Mouse (Mus musculus): Measurements from ENCODE around the gene Bfar.
"Not testable (repeated sequence)": the region's sequence is repeated elsewhere in the genome, so short reads cannot be mapped to it uniquely, and the experiment has no call there.

Gene Bfar

DNA sequence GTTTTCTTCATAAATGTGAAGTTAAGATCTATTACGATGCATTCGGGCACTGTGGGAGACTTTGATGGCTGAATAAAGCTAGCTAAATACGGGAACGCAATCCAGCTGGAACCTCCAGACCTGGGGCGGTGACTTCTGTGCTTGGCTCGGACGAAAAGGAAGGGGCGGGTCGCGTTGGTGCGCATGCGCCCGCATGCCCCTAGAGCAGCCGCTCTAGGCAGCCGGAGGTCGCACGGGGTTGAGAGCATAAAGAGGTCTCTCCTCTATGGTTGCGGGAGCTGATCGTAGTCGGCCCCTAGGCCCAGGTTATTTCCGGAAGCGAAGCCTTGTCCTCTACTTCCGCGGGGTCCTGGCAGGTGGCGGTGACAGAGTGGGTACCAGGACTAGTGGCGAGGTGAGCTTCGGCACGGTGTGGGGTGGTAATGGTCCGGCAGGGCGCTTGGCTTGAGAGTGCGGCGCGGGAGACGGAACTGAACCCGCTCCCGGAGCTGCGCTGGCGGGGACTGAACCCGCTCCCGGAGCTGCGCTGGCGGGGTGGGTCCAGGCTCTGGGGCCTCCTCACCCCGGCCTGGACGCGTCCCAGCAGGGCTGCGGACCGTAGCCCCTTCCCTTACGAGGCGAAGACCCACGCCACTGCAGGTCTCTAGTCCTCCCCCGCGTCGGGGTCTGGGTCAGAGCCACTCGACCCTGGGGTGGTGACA, at the start of gene Bfar, which contains the start of gene 3110001I22Rik:
Gene Bfar (plus strand): TSS at position 174 of the 701 bp plus-strand sequence.
Gene 3110001I22Rik (plus strand): TSS at position 245 of the 701 bp plus-strand sequence.
- peak; percentile 98 for DNase-seq (ENCODE audit: low read depth, low spot score)

DNA sequence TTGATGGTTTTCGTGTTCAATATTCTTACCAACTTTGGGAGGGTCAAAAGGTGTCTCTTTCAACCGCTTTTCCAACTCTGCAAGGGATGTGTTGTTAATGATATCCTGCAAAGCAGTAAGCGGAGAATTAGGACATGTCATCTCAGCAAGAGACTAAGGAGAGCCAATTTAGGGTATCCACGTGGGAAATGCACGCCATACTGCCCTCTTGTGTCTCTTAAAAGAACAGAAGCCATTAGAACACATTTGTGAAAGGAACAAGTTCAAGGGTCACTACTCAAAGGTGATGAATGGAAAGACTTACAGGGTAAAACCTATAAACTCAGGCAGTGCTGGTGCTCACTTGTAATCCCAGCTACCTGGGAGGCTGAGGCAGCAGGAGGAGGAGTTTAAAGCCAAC, 43.3 kb upstream of the Bfar start:
- peak; percentile 63 for DNase-seq (ENCODE audit: low read depth, low spot score)

DNA sequence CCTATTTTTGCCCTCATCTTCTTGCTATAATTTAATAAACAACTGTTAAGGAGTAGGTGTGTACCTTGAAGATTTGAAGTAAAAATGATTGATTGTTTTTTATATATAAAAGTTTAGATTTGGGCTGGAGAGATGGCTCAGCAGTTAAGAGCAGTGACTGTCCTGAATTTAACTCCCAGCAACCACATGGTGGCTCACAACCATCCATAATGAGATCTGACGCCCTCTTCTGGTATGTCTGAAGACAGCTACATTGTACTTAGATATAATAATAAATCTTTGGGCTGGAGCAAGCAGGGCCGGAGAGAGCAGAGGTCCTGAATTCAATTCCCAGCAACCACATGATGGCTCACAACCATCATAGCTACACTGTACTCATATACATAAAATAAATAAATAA, 33.5 kb upstream of the Bfar start:
- not testable (repeated sequence) for DNase-seq (ENCODE audit: low read depth, low spot score)

DNA sequence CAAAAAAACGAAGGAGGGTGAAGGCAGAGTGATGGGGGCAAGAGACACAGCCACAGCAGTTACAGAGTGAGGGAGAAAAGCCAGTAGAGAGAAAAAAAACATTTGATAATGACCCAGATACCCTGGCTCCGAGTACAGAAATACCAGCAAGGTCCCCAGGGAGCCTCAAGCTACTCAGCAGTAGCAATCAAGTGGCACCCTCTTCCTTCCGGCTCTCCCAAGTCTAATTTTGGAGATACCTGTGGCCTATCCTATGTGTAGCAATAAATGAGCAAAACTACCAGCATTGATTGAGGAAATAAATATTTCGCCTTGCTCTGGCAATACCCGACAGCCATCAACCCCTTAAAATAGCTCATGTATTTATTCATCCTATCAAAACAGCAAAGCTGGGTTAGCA, 32.1 kb upstream of the Bfar start:
- DNase-seq (ENCODE audit: low read depth, low spot score), result no peak

DNA sequence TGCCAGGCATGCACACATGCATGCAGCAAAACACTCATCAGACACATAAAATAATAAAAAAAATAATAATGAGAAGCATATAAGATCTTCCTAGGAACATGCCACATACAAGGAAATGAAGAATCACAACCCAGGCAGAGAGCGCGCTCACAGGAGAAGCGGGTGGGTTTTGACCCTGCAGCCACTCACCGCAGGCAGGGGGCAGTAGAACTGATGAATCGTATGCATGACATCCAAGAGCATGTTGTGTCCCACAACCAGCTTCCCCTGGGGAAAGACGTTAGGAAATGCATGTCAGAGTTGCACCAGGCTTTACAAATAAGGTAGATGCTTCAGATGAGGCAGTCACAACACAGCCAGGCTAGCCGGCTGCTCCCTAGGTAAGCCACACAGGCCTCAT, 31.6 kb upstream of the Bfar start:
- DNase-seq (ENCODE audit: low read depth, low spot score), result no peak

DNA sequence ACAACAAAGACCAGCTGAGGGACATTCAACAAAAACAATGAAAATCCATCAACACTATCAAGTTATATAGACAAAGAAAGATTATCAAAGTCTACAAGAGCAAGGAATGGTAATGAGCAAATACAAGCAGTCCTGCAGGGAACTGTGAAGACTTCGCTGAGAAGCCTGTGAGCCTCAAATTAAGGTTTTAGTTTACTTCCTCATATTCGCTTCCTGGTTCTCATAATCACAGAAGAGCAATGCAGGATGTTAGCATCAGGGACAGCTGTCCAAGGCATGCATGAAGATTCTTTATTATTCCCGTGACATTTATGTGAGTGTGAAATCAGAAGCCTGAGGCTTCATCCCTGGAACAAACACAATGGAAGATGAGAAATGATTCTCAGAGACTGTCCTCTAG, 27.2 kb upstream of the Bfar start:
- DNase-seq (ENCODE audit: low read depth, low spot score), result no peak

DNA sequence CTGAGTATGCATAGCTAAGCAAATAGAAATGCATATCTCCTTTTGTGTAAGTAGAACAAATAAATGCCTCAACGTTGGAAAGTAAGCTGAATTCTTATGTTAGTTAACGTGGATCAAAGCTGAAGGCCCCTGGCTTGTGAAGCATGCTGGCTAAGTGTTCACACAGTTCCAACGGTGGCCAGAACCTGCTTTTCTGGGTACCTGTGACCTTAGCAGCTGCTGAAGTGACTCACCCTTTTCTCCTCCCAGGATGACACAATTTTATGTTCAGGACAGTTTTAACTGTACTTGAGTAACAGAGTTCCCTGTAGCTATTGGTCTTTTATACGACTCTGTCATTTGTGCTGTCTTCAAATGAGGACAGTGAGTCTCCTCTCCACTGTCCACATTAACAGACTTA, 25.7 kb upstream of the Bfar start:
- no peak for DNase-seq (ENCODE audit: low read depth, low spot score)

DNA sequence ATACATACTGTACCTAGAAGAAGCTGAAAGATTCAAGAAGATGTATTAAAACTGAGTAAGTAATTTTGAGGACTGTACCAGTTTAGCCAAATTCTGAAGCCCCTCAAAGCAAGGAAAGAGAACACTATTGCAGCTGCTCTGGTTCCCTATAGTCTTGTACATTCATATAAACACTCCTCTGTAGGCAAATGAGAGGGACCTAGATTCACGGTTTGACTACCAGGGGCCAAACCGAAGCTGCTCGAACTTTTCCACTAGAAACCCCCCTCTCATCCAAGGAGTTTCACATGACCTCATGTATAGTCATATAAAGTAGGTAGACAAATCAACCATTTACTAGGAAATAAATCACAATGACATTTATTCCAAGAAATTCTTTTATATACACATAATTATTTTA, 12.8 kb upstream of the Bfar start:
- no peak for DNase-seq (ENCODE audit: low read depth, low spot score)

DNA sequence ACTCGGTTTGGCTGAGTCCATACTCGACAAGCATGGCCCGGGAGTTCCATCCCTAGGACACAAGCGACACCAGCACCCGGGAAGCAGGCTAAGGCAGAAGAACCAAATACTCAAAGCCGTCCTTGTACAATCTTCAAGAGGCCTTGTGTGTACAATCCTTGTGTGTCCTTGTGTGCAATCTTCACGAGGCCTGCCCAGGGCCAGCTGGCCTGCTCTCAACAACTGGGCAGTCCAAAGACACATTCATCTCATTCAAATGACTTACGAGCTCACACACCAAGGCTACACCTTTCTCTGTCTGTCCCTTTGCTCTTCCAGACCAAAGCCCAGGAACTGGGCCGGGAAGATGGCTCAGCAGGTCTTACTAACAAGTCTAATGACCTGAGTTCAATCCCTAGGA, 10.9 kb upstream of the Bfar start:
- no peak for DNase-seq (ENCODE audit: low read depth, low spot score)

DNA sequence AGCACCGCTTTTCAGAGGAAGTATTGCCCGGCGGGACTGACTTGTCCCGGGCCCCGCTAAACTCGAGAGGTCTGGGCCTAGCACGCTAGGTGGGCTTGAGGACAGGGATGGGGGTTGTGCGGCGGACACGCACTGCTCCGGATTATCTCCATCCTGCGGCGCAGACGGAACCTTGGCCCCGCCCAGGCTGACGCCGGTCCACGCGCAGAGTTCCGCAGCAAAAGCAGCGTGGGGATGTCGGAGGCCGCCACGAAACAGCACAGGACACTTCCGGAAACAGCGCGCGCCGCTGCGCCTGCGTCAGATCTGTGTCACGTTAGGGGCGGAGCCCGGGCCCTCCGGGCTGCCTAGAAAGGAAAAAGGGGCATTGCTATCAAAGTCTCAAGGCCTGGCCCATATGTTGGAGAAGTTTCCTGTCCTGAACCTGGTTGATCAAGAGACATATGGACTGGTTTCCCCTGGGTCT, 3.7 kb upstream of the Bfar start, which contains the start of gene Parn:
Gene Parn (minus strand): TSS at position 293 of the 466 bp plus-strand sequence.
- peak; percentile 98 for DNase-seq (ENCODE audit: low read depth, low spot score)

DNA sequence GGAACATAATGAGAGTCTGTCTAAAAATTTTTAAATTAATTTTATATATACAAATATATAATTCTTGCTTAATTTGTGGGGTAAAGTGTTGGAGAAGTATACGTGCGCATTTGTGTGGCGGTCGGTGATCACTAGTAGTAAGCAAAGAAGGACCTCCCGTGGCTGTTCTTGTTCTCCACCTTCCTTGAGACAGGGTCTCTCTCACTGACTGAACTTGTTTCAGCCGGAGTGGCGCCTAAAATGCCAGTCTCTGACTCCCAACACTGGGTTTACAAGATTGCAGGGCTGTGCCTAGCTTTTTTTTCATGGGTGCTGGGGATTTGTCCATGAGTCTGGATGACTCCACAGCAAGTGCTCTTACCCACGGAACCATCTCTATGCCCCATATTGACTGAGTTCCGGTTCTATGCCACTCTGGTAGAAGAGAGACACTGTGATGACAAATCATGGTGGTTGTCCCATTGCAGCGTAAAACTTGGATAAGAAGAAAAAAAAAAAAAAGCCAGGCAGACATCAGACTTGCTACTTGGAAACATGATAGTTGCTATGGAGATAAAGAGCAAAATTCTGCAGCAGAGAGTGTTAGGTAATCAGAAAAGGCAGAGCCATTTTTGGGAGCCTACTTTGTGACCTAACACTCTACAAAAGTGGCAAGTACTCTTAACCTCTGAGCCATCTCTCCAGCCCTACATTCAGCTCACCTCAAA, 3.1 kb upstream of the Bfar start:
- DNase-seq (ENCODE audit: low read depth, low spot score), result no peak

DNA sequence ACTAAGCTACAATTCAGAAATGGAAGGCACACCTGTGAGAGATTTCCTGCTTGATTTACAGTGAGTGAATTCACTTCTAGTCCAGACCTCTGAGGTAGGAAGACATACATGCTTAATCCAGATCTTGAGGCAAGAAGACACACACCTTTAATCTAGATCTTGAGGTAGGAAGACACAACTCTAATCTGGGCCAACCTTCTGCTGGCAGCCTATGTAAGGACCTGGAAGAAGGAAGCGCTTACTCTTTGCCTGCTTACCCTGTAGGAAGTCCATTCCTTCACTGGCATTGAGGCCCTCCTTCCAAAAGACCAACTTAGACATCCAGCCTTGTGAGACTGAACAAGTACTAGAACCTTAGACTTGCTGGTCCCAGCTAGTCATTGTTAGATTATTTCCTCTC, 2.4 kb upstream of the Bfar start:
- DNase-seq (ENCODE audit: low read depth, low spot score), result no peak

DNA sequence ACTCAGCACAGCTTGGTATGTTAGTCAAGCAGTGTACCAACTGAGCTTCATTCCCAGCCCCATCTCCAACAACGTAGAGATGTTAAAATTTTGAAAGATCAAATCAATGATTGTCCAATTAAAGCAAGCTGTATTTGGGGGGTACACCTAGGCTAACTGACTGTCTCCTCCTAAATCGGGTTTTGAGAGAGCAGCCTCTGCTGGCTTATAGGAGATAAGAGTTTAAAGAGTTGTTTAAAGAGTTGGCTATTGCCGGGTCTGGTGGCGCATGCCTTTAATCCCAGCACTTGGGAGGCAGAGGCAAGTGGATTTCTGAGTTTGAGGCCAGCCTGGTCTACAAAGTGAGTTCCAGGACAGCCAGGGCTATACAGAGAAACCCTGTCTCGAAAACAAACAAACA, 762 bp upstream of the Bfar start:
- not testable (repeated sequence) for DNase-seq (ENCODE audit: low read depth, low spot score)

DNA sequence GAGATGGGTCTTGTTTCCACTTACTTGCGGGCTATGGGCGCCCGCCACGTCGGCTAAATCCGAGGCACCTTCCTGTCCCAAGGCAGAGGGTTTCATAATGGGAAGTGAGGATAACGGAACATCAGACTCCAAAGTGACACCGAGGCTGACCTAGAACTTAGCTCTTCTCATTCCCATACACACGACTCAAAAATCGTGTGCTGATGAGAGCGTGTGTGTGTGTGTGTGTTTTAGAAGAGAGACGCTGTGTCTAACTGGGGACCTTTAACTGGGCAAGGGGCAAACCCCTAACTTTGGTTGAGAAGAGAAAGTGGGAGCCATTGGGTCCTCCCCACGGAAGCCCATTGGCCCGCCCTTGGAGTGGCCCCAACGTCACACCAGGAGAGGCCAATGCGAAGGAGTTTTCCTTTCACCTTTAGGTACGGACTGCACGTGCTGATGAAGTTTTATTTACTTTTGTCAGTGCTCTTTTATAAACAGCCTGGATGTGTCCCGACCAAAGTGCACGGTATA, 784 bp downstream of the Bfar start:
- peak; percentile 62 for DNase-seq (ENCODE audit: low read depth, low spot score)

DNA sequence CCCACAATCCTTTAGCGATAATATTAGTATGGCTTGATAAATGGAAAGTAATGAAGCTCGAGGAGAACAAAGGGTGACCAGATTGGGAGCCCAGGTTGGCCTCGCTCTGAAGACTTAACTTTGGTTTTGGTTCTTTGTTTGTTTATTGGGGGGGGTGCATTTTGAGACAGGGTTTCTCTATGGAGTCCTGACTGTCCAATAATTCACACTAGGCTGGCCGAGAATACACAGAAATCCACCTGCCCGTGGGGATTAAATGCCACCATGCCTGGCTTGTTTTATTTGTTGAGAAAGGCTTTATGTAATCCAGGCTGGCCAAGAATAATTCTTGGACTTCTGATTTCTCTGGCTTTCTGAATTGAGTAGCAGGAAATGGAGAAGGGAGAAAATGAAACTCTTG, 1.5 kb downstream of the Bfar start:
- DNase-seq (ENCODE audit: low read depth, low spot score), result no peak

DNA sequence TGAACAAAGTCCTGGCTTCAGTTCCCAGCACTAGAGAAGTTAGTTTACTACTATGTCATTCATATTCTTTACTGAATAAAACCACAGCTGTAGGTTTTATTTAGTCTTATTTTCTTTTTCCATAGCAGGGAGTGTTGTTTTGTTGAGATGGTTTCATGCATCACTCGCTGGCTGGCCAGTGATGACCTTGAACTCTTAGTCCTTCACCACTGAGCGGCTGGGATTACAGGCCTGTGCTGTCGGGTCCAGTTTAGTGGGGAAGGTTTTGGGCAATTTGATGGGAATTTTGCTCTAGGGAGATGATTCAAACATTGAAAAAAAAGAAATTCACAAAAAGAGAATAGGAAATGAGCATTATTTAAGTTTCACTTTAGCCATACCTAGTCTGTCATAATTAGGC, 2.9 kb downstream of the Bfar start:
- DNase-seq (ENCODE audit: low read depth, low spot score), result no peak

DNA sequence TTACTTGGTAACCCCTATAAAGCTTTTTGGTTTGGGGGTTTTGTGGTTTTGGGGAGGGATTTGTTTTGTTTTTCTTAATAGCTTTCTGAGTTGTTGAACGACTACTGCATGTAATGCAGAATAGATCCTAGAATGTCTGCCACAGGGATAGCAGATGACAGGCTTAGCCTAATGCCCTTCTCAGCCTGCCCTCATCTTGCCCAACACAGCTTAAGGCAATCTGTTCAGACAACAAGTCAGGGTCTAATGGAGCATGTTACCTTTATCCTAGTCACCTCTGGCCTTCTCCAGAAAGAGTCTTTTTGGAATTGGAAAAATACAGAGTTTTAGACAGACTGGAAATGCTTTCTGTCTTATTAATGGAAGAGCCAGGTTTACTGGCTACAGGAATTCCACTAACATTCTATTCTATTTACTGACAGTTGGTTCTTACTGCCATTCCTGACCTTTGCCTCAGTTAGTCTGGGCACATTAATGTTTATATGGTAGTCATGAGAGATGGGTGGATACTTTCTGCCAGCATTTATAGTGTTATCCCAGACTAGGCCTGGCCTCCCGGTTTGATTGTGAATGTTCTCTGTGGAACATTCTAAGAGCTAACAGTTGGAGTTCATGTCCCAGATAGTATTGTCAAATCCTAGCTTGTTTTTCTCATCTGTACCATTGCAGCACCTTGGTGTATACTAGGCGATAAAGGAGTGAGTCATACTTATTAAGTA, 7.1 kb downstream of the Bfar start:
- DNase-seq (ENCODE audit: low read depth, low spot score), result no peak

DNA sequence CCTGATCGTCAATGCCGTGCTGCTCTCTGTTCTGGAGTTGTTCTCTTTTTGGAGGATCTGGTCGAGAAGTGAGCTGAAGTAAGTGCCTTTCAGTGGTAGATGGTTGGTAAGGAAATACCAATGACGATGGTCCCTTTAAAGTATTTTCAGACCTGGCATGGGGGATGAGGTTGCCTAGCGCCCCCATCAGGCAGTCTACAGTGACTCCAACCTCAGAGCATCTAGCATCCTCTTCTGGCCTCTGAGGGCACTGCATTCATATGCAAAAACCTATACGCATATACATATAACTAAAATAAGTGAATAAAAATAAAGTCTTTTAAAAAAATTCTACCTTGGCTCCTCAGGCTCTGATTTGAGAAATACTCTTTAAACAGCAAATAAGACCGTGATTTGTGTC, 27.3 kb downstream of the Bfar start:
- no peak for DNase-seq (ENCODE audit: low read depth, low spot score)

DNA sequence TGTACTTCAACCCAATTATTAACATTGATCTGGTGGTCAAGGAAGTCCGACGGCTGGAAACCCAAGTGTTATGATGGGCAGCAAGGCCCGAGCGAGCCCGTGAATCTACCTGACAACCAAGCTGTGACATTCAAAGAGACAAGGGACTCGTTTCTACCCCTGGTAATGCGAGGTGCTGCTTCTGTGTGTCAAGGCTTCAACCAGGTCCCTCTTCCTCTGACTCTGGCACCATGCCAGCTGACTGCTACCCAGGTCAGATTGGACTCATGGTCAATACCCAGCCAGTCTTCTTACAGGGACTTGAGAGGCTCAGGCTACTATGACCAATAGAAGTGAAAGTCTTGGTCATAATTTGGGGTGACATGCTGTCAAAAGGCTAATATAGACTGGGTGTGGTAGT, 30.5 kb downstream of the Bfar start:
- no peak for DNase-seq (ENCODE audit: low read depth, low spot score)

DNA sequence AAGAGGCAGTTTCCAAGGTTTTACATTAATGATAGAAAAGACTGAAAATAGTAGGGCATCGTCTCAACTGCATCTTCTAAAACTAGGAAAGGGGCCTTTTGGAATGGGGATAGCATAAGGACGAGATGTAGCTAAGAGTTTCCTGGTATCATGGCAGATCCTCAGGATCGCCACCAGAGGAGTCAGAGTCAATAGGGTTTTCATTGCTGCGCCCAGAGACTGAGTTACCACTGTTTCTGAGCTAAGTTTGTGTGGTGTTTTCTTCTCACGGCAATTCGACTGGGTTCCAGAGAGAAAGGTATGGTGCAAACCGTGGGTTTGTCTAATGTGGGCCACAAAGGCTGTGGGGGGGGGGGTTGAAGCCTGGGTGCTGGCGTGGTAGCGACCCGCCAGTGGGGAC, 33.0 kb downstream of the Bfar start:
- DNase-seq (ENCODE audit: low read depth, low spot score), result no peak

DNA sequence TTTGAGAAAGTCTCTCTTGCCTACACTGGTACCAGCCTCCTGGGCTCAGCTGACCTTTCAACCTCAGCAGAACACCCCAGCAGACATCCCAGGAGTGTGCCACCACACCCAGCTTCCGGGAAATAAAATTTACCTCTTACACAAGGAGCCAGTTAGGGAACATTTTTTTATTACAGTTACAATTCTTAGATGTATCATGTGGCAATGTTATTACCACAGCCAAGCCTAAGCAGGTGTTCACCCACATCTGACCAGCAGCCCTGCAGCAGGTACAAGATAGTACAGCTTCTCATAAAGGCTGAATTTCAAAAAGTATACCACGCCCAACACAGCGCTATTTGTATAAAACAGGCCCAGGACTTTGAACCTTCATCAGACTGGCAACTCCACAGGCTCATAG, 43.3 kb downstream of the Bfar start:
- DNase-seq (ENCODE audit: low read depth, low spot score), result no peak

DNA sequence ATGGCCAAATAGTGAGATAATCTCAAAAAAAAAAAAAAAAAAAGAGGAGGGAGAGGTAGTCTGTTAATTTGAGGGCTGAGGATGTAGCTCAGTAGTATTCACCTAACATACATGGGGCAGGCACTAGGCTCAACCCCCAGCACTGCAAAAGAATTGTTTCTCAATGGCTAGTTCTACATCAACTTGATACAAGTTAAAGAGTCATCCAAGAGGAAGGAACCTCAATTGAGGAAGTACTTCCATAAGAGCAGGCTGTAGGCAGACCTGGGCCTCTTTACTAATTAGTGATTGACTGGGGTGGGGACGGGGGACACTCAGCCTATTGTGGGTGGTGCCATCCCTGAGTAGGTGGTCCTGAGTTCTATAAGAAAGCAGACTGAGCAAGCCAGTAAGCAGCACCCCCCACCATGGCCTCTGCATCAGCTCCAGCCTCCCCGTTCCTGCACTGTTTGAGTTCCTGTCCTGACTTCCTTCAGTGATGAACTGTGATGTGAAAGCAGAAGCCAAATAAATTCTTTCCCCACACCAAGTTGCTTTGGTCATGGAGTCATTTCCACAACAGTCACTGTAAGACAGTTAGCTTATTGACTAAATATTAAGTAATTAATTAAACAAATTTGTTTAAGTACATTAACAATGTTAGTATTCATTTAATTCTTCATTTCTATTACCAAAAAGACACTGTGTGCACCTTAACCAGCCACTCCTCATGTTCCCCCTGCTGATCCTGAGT, 45.3 kb downstream of the Bfar start:
- no peak for DNase-seq (ENCODE audit: low read depth, low spot score)
